Mouse (Mus musculus) embryonic facial prominence, embryonic 10.5 days (tissue): ENCODE measurements around the gene Tex264. TPM values are rescaled to one million over a fixed set of nuclear protein-coding genes. Genes with fewer than 3 reads are reported as not detected.

Source experiments
- DNase-seq: peaks from one replicate; pipeline ENCODE4 v3.0.0-alpha.2; 2017; ENCODE audit warnings: low spot score
- H3K27ac ChIP-seq: fragments of 300-500 bp; sonication (generic); replicated peaks from 2 replicates; pipeline ENCODE4 v1.5.1; 2016; ENCODE audit warnings: mild to moderate bottlenecking
- H3K27me3 ChIP-seq: fragments of 300-500 bp; sonication (generic); replicated peaks from 2 replicates; pipeline ENCODE4 v1.6.1; 2016; ENCODE audit warnings: low read depth, mild to moderate bottlenecking; ENCODE audit not compliant: poor library complexity, severe bottlenecking
- H3K36me3 ChIP-seq: fragments of 300-500 bp; sonication (generic); replicated peaks from 2 replicates; pipeline ENCODE4 v1.6.1; 2016; ENCODE audit warnings: mild to moderate bottlenecking, moderate library complexity
- H3K4me1 ChIP-seq: fragments of 300-500 bp; sonication (generic); 2 replicates; pipeline ENCODE4 v1.6.1; 2016
- H3K4me3 ChIP-seq: fragments of 300-500 bp; sonication (generic); 2 replicates; pipeline ENCODE4 v1.5.1; 2016; ENCODE audit warnings: mild to moderate bottlenecking, moderate library complexity
- H3K9me3 ChIP-seq: fragments of 300-500 bp; sonication (generic); 2 replicates; pipeline ENCODE4 v1.6.1; 2016; ENCODE audit warnings: mild to moderate bottlenecking
- WGBS: fragments of 180-500 bp; shearing (Covaris S2); methylation state at CpG from one replicate; pipeline ENCODE4 v1.1.7; 2016; 5-methylcytosine and 5-hydroxymethylcytosine counted together
- polyA plus RNA-seq: library from polyadenylated mRNA; unstranded; fragments of >200 nt; fragmentation: Nextera tagmentation; extraction: Ambion mirVana; gene quantifications from 2 replicates; pipeline ENCODE4 v1.2.1, GENCODE M21; 2016

The Tex264 gene
- polyA plus RNA-seq, 1 experiment from 2014 or later = 28.7 TPM

DNA sequence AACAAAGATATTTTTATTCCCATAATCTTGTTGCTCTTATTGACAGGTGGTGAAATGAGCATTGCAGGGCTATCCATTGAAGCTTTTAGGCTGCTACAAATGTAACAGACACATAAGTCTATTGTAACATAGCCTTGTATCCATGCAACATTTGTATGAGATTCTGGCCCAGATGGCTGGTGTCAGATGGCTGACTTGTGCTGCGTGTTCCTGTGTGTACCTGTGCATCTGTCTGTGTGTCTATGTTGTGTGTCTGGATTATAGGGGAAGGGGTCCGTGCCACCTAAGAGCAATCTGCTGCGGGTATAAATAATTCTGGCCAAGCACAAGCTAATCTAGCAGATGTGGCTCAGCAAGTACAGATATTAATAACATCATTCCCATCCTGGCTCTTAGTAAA lies 68.2 kb downstream of the Tex264 start:
- no peaks in the 10 kb centered on the region for H3K4me1 ChIP-seq
- DNase-seq = no peak
- peaks cover 5% of the 10 kb centered on the region; the same call in 1 of the 2 replicates for H3K9me3 ChIP-seq
- H3K4me3 ChIP-seq = no peak overlapping the region
- H3K27ac ChIP-seq = no peak overlapping the region
- no peaks in the 10 kb centered on the region; the same call in 1 of the 2 replicates for H3K27me3 ChIP-seq
- H3K36me3 ChIP-seq = no peaks in the 10 kb centered on the region
- whole genome bisulfite sequencing = 87% methylated on average over 3 of the region's 3 CpGs

DNA sequence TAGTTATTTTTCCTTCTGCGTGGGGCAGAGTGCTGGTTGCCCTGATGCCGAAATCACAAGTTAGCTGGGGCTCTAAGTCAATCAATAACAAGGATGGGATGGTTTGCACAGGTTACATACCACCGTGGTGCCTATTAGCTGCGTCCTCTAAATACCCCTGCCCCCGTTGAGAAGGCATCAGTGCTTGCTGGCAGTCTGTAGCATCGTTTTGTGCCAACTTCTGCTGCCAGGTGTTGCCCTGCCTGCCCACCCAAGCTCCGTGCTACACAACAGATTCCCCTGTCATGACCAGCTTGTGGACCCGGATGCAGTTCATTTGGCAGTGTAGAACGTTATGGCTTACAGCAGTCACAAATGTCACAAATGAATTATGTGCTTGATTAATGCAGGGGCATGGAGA lies 69.4 kb downstream of the Tex264 start:
- Histone ChIP-seq H3K27ac (no peak overlapping the region), H3K36me3 (no peaks in the 10 kb centered on the region), H3K4me1 (no peaks in the 10 kb centered on the region), H3K9me3 (peaks cover 5% of the 10 kb centered on the region; the same call in 1 of the 2 replicates), H3K27me3 (no peaks in the 10 kb centered on the region; the same call in 1 of the 2 replicates), H3K4me3 (no peak overlapping the region)
- WGBS = 84% methylated on average over 9 of the region's 9 CpGs
- no peak for DNase-seq

DNA sequence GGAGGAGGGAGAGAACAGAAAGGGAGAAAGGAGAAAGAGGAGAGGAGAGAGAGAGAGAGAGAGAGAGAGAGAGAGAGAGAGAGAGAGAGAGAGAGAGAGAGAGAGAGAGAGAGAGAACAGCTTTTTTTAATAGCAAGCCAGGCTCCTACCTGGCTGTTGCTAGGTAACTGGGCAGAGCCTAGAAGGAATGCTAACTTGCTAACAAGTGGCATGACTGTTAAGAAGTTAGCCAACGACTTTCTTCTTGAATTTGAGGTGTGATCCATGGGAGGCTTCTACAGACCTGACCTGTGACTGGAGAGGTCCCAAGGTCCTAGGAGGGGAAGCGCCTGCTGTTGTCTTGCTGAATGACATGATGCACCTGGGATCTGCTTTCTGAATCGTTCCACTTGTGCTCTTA lies 71.1 kb downstream of the Tex264 start:
- no peak for DNase-seq
- H3K9me3 ChIP-seq = peaks cover 5% of the 10 kb centered on the region; the same call in 1 of the 2 replicates
- H3K27ac ChIP-seq = no peak overlapping the region
- no peaks in the 10 kb centered on the region; the same call in 1 of the 2 replicates for H3K27me3 ChIP-seq
- H3K4me1 ChIP-seq = no peaks in the 10 kb centered on the region
- H3K36me3 ChIP-seq = no peaks in the 10 kb centered on the region
- WGBS = 50% methylated on average over 3 of the region's 3 CpGs
- H3K4me3 ChIP-seq = no peak overlapping the region

DNA sequence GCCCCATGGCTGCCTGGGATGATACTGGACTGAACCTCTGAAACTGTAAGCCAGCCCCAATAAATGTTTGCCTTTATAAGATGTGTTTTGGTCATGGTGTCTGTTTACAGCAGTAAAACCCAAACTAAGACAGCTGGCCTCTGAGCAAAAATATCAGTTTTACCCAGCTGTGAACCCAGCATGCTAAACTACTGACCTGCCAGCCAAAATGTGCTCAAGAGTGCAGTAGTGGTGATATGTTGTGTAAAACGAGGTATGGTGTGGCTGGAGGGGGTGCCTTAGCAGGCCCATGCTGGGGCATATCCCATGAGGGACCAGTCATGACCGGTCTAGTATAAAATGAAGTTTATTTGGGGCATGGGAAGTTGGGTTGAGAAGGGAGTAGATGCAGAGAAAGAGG lies 71.8 kb downstream of the Tex264 start:
- no peaks in the 10 kb centered on the region for H3K9me3 ChIP-seq
- no peaks in the 10 kb centered on the region; the same call in 1 of the 2 replicates for H3K27me3 ChIP-seq
- no peaks in the 10 kb centered on the region for H3K4me1 ChIP-seq
- H3K36me3 ChIP-seq = no peaks in the 10 kb centered on the region
- no peak for DNase-seq
- 67% methylated on average over 2 of the region's 2 CpGs for WGBS
- H3K4me3 ChIP-seq = no peak overlapping the region
- H3K27ac ChIP-seq = no peak overlapping the region

DNA sequence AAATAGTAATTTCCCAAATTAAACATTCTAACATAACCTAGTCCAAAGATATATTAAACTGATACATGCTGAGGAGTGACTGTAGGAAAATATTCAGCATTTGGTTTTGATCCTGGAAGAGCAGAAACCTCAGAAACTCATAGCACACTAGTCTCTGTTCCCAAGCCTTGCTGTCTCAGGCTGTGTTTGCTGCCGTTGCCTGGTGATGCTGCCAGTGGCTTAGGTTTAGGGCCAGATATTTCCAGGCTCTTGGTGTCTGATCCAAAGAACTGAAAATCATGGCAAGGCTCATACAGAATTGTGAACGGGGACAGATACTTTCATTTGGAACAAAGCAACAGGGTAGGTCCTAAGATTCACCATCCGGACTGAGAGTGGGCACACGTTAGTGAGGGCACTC lies 75.0 kb downstream of the Tex264 start:
- Histone ChIP-seq H3K27ac (no peak overlapping the region), H3K36me3 (no peaks in the 10 kb centered on the region), H3K4me3 (no peak overlapping the region), H3K4me1 (no peaks in the 10 kb centered on the region), H3K9me3 (no peaks in the 10 kb centered on the region), H3K27me3 (no peaks in the 10 kb centered on the region; the same call in 1 of the 2 replicates)
- DNase-seq = no peak
- WGBS = 88% methylated on average over 4 of the region's 4 CpGs

Other genes with a start within 250 kb of the Tex264 start
- 43.2 and 46.1 TPM in 2 replicates for gene Acy1, start 247.6 kb downstream of the Tex264 start, polyA plus RNA-seq
- gene Abhd14b, start 238.5 kb downstream of the Tex264 start, polyA plus RNA-seq = 6.0 and 6.4 TPM in 2 replicates
- 40.1 and 40.4 TPM in 2 replicates for gene Abhd14a, start 238.2 kb downstream of the Tex264 start, polyA plus RNA-seq
- gene Pcbp4, start 232.6 kb downstream of the Tex264 start, polyA plus RNA-seq = 320 and 346 TPM in 2 replicates
- 0.16 and 0.55 TPM in 2 replicates for gene Gpr62, start 220.0 kb downstream of the Tex264 start, polyA plus RNA-seq
- 77.5 and 83.8 TPM in 2 replicates for gene Rrp9, start 210.0 kb downstream of the Tex264 start, polyA plus RNA-seq
- gene Parp3, start 209.0 kb downstream of the Tex264 start, polyA plus RNA-seq = 1.6 and 3.2 TPM in 2 replicates
- not detected in 2 replicates for gene Iqcf1, start 186.0 kb downstream of the Tex264 start, polyA plus RNA-seq
- not detected in 2 replicates for gene Iqcf5, start 171.4 kb downstream of the Tex264 start, polyA plus RNA-seq
- not detected in 2 replicates for gene Iqcf3, start 124.3 kb downstream of the Tex264 start, polyA plus RNA-seq
- gene Iqcf4, start 114.9 kb downstream of the Tex264 start, polyA plus RNA-seq = not detected in 2 replicates
- not detected in 2 replicates for gene Iqcf6, start 59.3 kb downstream of the Tex264 start, polyA plus RNA-seq
- 5.8 and 8.3 TPM in 2 replicates for gene Grm2, start 29.8 kb downstream of the Tex264 start, polyA plus RNA-seq
- gene Rad54l2, start 103.3 kb upstream of the Tex264 start, polyA plus RNA-seq = 10.2 and 10.8 TPM in 2 replicates
- gene Dcaf1, start 135.9 kb upstream of the Tex264 start, polyA plus RNA-seq = 30.7 and 34.8 TPM in 2 replicates
- 17.2 and 17.6 TPM in 2 replicates for gene Rbm15b, start 201.5 kb upstream of the Tex264 start, polyA plus RNA-seq
- 254 and 277 TPM in 2 replicates for gene Manf, start 206.1 kb upstream of the Tex264 start, polyA plus RNA-seq